Mouse (Mus musculus) left cerebral cortex, postnatal 36 days (tissue): Measurements from ENCODE around the gene Olfml2b. TPM values are rescaled to one million over a fixed set of nuclear protein-coding genes. Genes with fewer than 3 reads are reported as not detected.
A peak's percentile ranks its signal among the peaks of the same experiment; 100 is the strongest.

Experiments used
- DNase-seq, 2 experiments: peaks; one replicate each; pipeline ENCODE4 v3.0.0; 2021 to 2022; ENCODE audit warnings: low spot score in 2 of 2, mixed read lengths in 1 of 2
- intact Hi-C: fragments of 180-260 bp; cut with DNase I; formaldehyde crosslinking; loops from one replicate; pipeline ENCODE4 v1.15.1; 2025
- total RNA-seq, 2 experiments: library from RNA; stranded (reverse); gene quantifications; 2 replicates each; pipeline ENCODE4 v1.2.3; 2021

Gene Olfml2b
- total RNA-seq, 2 experiments from 2014 or later = 3.1 to 4.6 TPM

GRCm38 (mm10) chr1:170717241-170717828 lies 73.0 kb downstream of the Olfml2b start:
- DNase-seq = no peak
- intact Hi-C loops = no loop called here

- DNase-seq = no peak
- intact Hi-C loops = no loop called here
These were observed 73.9 kb downstream of the Olfml2b start for GRCm38 (mm10) chr1:170718133-170718810.

- intact Hi-C loops = no loop called here
- no peak for DNase-seq
These were observed 77.2 kb downstream of the Olfml2b start for GRCm38 (mm10) chr1:170721560-170721959.

DNA sequence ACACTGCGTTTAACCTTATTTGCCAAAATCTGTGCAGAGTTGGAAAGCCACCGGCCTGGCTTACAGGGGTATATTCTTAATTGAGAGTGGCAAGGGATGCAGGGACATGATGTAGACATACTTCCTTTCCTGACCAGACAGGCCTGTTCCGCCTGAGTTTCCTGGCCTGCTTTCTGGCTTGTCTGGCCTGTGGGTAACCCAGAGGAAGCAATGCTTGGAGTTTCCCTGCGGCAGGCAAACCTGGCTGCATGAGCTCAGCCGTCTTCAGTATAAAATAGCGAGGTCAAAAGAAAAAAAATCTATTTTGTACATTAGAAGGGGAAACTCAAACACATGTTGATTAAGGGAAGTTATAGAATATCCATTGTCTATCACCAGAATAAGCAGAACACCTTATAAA lies 84.2 kb downstream of the Olfml2b start:
- intact Hi-C loops = no loop called here
- no peak for DNase-seq

DNA sequence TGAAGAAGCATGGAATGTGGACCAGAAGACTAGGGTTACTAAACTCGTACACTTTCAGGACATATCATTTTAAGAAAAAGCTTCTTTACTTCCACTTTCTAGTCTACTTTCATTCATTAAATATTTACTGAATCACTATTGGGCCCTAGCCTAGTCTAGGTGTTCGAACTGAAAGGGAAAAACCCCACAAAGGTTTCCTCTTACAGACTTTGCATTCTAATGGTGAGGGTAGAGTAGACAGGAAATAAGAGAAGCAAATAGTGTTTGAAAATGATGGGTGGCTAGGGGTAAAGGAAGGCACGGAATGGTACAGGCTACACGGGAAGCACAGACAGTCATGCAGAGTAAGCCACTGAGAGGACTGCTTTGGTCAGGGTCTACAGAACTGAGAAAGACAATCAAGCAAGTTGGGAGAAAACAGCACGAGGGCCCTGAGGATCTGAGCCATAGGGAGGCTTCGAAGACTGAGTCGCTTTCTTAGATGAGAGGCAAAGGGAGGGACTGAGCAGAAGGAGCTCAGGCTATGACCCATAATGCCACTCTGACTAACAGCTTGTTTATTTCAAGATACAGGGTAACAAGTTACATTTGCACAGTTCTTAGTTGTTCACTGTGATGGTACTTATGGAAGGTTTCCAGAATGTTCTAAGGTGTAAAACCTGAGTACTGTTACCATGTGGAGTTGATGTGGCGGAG lies 85.1 kb downstream of the Olfml2b start:
- intact Hi-C loops = no loop called here
- DNase-seq = no peak

- peak; percentile 36 to 41 for DNase-seq
- intact Hi-C loops = no loop called here
These were observed 87.7 kb downstream of the Olfml2b start for GRCm38 (mm10) chr1:170731865-170732595.

Other genes with a start within 250 kb of the Olfml2b start
- 100 to 1,000 TPM; 190 to 195 TPM for gene Nos1ap, start 54.7 kb upstream of the Olfml2b start, total RNA-seq
- 10 to 100 TPM; 53.3 to 59.4 TPM for gene Atf6, start 223.2 kb downstream of the Olfml2b start, total RNA-seq
- gene Gm26620, start 240.5 kb downstream of the Olfml2b start, total RNA-seq = under 1 TPM in 1 of 2 experiments, not detected in 1; 0.54 TPM
- 10 to 100 TPM; 14.0 to 17.3 TPM for gene Dusp12, start 241.0 kb downstream of the Olfml2b start, total RNA-seq